Mouse (Mus musculus): ENCODE results near the gene Hs3st6. TPM values are rescaled to one million over a fixed set of nuclear protein-coding genes. Genes with fewer than 3 reads are reported as not detected.

Gene Hs3st6
- polyA plus RNA-seq, 1 experiment from 2014 or later = 0.20 TPM

Other genes with a start within 250 kb of the Hs3st6 start
- gene Traf7, start 225.1 kb upstream of the Hs3st6 start, polyA plus RNA-seq (2014; fragmentation: Nextera tagmentation; extraction: Ambion mirVana) = 80.1 and 96.6 TPM in 2 replicates
- 4.0 TPM in 2 replicates for gene Rab26, start 218.8 kb upstream of the Hs3st6 start, polyA plus RNA-seq (2014; fragmentation: Nextera tagmentation; extraction: Ambion mirVana)
- gene Pkd1, start 203.2 kb upstream of the Hs3st6 start, polyA plus RNA-seq (2014; fragmentation: Nextera tagmentation; extraction: Ambion mirVana) = 12.9 and 16.7 TPM in 2 replicates
- 59.8 and 66.4 TPM in 2 replicates for gene Tsc2, start 120.4 kb upstream of the Hs3st6 start, polyA plus RNA-seq (2014; fragmentation: Nextera tagmentation; extraction: Ambion mirVana)
- 10.0 and 12.3 TPM in 2 replicates for gene Nthl1, start 120.3 kb upstream of the Hs3st6 start, polyA plus RNA-seq (2014; fragmentation: Nextera tagmentation; extraction: Ambion mirVana)
- gene Slc9a3r2, start 102.7 kb upstream of the Hs3st6 start, polyA plus RNA-seq (2014; fragmentation: Nextera tagmentation; extraction: Ambion mirVana) = 22.4 and 31.3 TPM in 2 replicates
- not detected in 2 replicates for gene Npw, start 94.5 kb upstream of the Hs3st6 start, polyA plus RNA-seq (2014; fragmentation: Nextera tagmentation; extraction: Ambion mirVana)
- gene Zfp598, start 83.3 kb upstream of the Hs3st6 start, polyA plus RNA-seq (2014; fragmentation: Nextera tagmentation; extraction: Ambion mirVana) = 14.9 and 19.7 TPM in 2 replicates
- 105 and 136 TPM in 2 replicates for gene Syngr3, start 63.0 kb upstream of the Hs3st6 start, polyA plus RNA-seq (2014; fragmentation: Nextera tagmentation; extraction: Ambion mirVana)
- gene Gfer, start 56.8 kb upstream of the Hs3st6 start, polyA plus RNA-seq (2014; fragmentation: Nextera tagmentation; extraction: Ambion mirVana) = 36.5 and 37.7 TPM in 2 replicates
- gene Noxo1, start 56.8 kb upstream of the Hs3st6 start, polyA plus RNA-seq (2014; fragmentation: Nextera tagmentation; extraction: Ambion mirVana) = 2.2 and 2.4 TPM in 2 replicates
- 85.3 and 86.1 TPM in 2 replicates for gene Tbl3, start 45.3 kb upstream of the Hs3st6 start, polyA plus RNA-seq (2014; fragmentation: Nextera tagmentation; extraction: Ambion mirVana)
- gene Rnf151, start 34.9 kb upstream of the Hs3st6 start, polyA plus RNA-seq (2014; fragmentation: Nextera tagmentation; extraction: Ambion mirVana) = not detected in 2 replicates
- gene Rps2, start 34.9 kb upstream of the Hs3st6 start, polyA plus RNA-seq (2014; fragmentation: Nextera tagmentation; extraction: Ambion mirVana) = 888 and 1,063 TPM in 2 replicates
- 301 and 312 TPM in 2 replicates for gene Ndufb10, start 28.5 kb upstream of the Hs3st6 start, polyA plus RNA-seq (2014; fragmentation: Nextera tagmentation; extraction: Ambion mirVana)
- gene Rpl3l, start 25.2 kb upstream of the Hs3st6 start, polyA plus RNA-seq (2014; fragmentation: Nextera tagmentation; extraction: Ambion mirVana) = not detected in 2 replicates
- 25.3 TPM in 2 replicates for gene Msrb1, start 16.3 kb upstream of the Hs3st6 start, polyA plus RNA-seq (2014; fragmentation: Nextera tagmentation; extraction: Ambion mirVana)
- gene Meiob, start 51.3 kb downstream of the Hs3st6 start, polyA plus RNA-seq (2014; fragmentation: Nextera tagmentation; extraction: Ambion mirVana) = not detected in 2 replicates
- 49.7 and 52.8 TPM in 2 replicates for gene Hagh, start 87.2 kb downstream of the Hs3st6 start, polyA plus RNA-seq (2014; fragmentation: Nextera tagmentation; extraction: Ambion mirVana)
- gene Fahd1, start 97.4 kb downstream of the Hs3st6 start, polyA plus RNA-seq (2014; fragmentation: Nextera tagmentation; extraction: Ambion mirVana) = 18.4 and 19.2 TPM in 2 replicates
- gene Igfals, start 113.0 kb downstream of the Hs3st6 start, polyA plus RNA-seq (2014; fragmentation: Nextera tagmentation; extraction: Ambion mirVana) = 0.17 and 0.25 TPM in 2 replicates
- 89.6 and 96.1 TPM in 2 replicates for gene Nubp2, start 133.4 kb downstream of the Hs3st6 start, polyA plus RNA-seq (2014; fragmentation: Nextera tagmentation; extraction: Ambion mirVana)
- 78.3 and 85.0 TPM in 2 replicates for gene Spsb3, start 133.7 kb downstream of the Hs3st6 start, polyA plus RNA-seq (2014; fragmentation: Nextera tagmentation; extraction: Ambion mirVana)
- 18.2 and 23.3 TPM in 2 replicates for gene Eme2, start 142.1 kb downstream of the Hs3st6 start, polyA plus RNA-seq (2014; fragmentation: Nextera tagmentation; extraction: Ambion mirVana)
- 73.5 and 78.4 TPM in 2 replicates for gene Mrps34, start 142.1 kb downstream of the Hs3st6 start, polyA plus RNA-seq (2014; fragmentation: Nextera tagmentation; extraction: Ambion mirVana)
- gene Nme3, start 143.5 kb downstream of the Hs3st6 start, polyA plus RNA-seq (2014; fragmentation: Nextera tagmentation; extraction: Ambion mirVana) = 79.7 and 93.4 TPM in 2 replicates
- 49.9 and 76.1 TPM in 2 replicates for gene Mapk8ip3, start 184.0 kb downstream of the Hs3st6 start, polyA plus RNA-seq (2014; fragmentation: Nextera tagmentation; extraction: Ambion mirVana)
- gene Jpt2, start 207.7 kb downstream of the Hs3st6 start, polyA plus RNA-seq (2014; fragmentation: Nextera tagmentation; extraction: Ambion mirVana) = 73.4 and 81.1 TPM in 2 replicates

All from forebrain, embryonic 14.5 days (tissue).